Mouse (Mus musculus) bone marrow, adult 2 months (tissue): ENCODE data around the gene Csrnp3.

Experiments
- CTCF ChIP-seq: fragments of 200-500 bp; IDR thresholded peaks from 2 replicates; pipeline ENCODE4 v1.5.1; 2011; ENCODE audit warnings: low read length, control low read depth; ENCODE audit not compliant: control insufficient read depth, insufficient read depth
- POLR2A ChIP-seq: fragments of 200-500 bp; IDR thresholded peaks from 2 replicates; pipeline ENCODE4 v1.6.1; 2011; ENCODE audit warnings: low read depth, mild to moderate bottlenecking, control low read depth, low read length, borderline replicate concordance; ENCODE audit not compliant: control insufficient read depth

DNA sequence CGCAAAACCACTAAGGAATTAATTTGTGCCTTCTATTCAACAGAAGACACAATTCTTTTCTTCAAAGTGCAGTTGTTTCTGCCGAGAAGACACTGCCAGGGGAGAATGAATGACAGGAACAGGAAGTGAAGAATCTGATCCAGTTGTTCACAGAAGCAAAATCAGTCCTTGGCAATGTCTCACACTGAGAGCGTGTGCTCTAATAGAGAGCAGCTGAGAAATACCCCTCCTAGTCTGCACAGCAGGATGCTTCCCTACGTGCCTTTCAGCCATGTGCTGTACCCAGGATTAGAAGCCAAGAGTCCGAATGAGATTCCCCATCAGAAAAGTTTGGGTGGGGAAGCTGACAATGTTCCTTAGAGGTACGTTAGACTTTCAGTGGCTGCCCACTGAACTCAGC is 223.9 kb downstream of the Csrnp3 start:
- TF ChIP-seq CTCF (no peak), POLR2A (no peak)
